Mouse (Mus musculus): ENCODE data around the gene Msi2. TPM values are rescaled to one million over a fixed set of nuclear protein-coding genes. Genes with fewer than 3 reads are reported as not detected.

Msi2 gene
- polyA plus RNA-seq, 1 experiment from 2014 or later, result 10.0 TPM

DNA sequence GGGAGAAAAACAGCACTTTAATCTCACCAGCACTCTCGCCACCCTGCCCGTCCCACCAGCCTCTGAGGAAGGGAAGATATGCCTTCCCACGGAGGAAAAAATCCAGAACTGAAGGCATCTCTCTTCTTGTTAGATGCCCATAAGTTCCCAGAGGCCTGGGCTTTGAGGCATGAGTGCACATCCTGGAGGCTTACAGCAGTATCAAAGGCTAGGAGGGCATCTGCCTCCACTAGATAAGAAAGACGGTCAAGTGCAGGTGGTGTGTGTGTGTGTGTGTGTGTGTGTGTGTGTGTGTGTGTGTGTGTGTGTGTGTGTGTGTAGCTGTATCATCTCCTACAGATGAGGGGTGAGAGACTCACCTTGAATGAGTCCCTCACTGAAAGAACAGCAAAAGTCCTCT is 188.3 kb downstream of the Msi2 start:
- no peak overlapping the region for H3K4me2 ChIP-seq (ENCODE audit: low read depth, low read length)
- no peaks in the 10 kb centered on the region for H3K9me3 ChIP-seq (ENCODE audit: control insufficient read depth, low read length)
- H3K36me3 ChIP-seq (ENCODE audit: control insufficient read depth, insufficient read depth, low read length), result no peaks in the 10 kb centered on the region; the same call in 1 of the 2 replicates
- no peaks in the 10 kb centered on the region for H3K27me3 ChIP-seq (replicated peaks; ENCODE audit: control insufficient read depth, insufficient read depth, low read length)
- H3K27ac ChIP-seq (ENCODE audit: low read length), result no peak overlapping the region; the same call in 1 of the 2 replicates
- peaks cover 47% of the 10 kb centered on the region for H3K4me1 ChIP-seq (ENCODE audit: control insufficient read depth, insufficient read depth, low read length)
- no peak overlapping the region for H3K9ac ChIP-seq (ENCODE audit: low read depth, low read length)
- WGBS, result 77% methylated on average over 4 of the region's 4 CpGs
- no peak for ATAC-seq
- H3K4me3 ChIP-seq (ENCODE audit: low read length), result no peak overlapping the region

- no peak overlapping the region for H3K9ac ChIP-seq (ENCODE audit: low read depth, low read length)
- H3K4me2 ChIP-seq (ENCODE audit: low read depth, low read length), result no peak overlapping the region
- no peaks in the 10 kb centered on the region; the same call in 1 of the 2 replicates for H3K36me3 ChIP-seq (ENCODE audit: control insufficient read depth, insufficient read depth, low read length)
- peaks cover 60% of the 10 kb centered on the region for H3K4me1 ChIP-seq (ENCODE audit: control insufficient read depth, insufficient read depth, low read length)
- H3K27me3 ChIP-seq (replicated peaks; ENCODE audit: control insufficient read depth, insufficient read depth, low read length), result no peaks in the 10 kb centered on the region
- ATAC-seq, result peak; percentile 34; the same call in 1 of the 2 replicates
- peak overlapping the region; percentile 70 for H3K27ac ChIP-seq (ENCODE audit: low read length)
- H3K9me3 ChIP-seq (ENCODE audit: control insufficient read depth, low read length), result no peaks in the 10 kb centered on the region
- WGBS, result 26% methylated on average over 8 of the region's 8 CpGs
- no peak overlapping the region for H3K4me3 ChIP-seq (ENCODE audit: low read length)
Measured at GRCm38 (mm10) chr11:88528522-88529101, 189.7 kb downstream of the Msi2 start.

DNA sequence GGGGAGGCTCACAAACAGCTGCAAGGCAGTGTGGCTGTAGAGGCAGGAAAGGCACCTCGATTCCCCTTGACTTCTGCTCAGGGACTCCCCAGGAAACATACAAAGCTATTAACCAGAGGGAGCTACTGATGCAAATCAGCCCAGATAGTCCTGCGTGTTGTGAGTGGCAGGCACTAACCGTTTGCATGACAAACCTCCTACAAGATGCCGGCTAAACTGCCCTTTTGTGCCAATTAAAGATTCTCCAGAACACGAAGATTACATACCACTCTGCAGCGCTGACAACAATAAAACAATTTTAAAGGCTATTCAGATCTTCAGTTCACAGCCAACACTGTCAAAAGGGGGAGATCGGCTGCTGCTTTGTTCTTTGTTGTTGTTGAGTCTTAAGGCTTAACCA is 191.6 kb downstream of the Msi2 start:
- Histone ChIP-seq H3K4me1 (ENCODE audit: control insufficient read depth, insufficient read depth, low read length) (peaks cover 57% of the 10 kb centered on the region), H3K27ac (ENCODE audit: low read length) (no peak overlapping the region), H3K4me3 (ENCODE audit: low read length) (no peak overlapping the region), H3K36me3 (ENCODE audit: control insufficient read depth, insufficient read depth, low read length) (no peaks in the 10 kb centered on the region; the same call in 1 of the 2 replicates), H3K27me3 (replicated peaks; ENCODE audit: control insufficient read depth, insufficient read depth, low read length) (no peaks in the 10 kb centered on the region), H3K9ac (ENCODE audit: low read depth, low read length) (no peak overlapping the region), H3K9me3 (ENCODE audit: control insufficient read depth, low read length) (no peaks in the 10 kb centered on the region), H3K4me2 (ENCODE audit: low read depth, low read length) (no peak overlapping the region)
- no peak for ATAC-seq
- 32% methylated on average over 7 of the region's 7 CpGs for WGBS

- Histone ChIP-seq H3K9ac (ENCODE audit: low read depth, low read length) (no peak overlapping the region), H3K36me3 (ENCODE audit: control insufficient read depth, insufficient read depth, low read length) (no peaks in the 10 kb centered on the region), H3K4me1 (ENCODE audit: control insufficient read depth, insufficient read depth, low read length) (peaks cover 57% of the 10 kb centered on the region), H3K4me2 (ENCODE audit: low read depth, low read length) (no peak overlapping the region), H3K4me3 (ENCODE audit: low read length) (no peak overlapping the region), H3K9me3 (ENCODE audit: control insufficient read depth, low read length) (no peaks in the 10 kb centered on the region), H3K27ac (ENCODE audit: low read length) (peak overlapping the region; percentile 80), H3K27me3 (replicated peaks; ENCODE audit: control insufficient read depth, insufficient read depth, low read length) (no peaks in the 10 kb centered on the region)
- WGBS, result 27% methylated on average over 10 of the region's 10 CpGs
- ATAC-seq, result peak; percentile 29; the same call in 1 of the 2 replicates
Measured at GRCm38 (mm10) chr11:88524790-88525575, 193.3 kb downstream of the Msi2 start.

GRCm38 (mm10) chr11:88524437-88524789 is 193.9 kb downstream of the Msi2 start:
- Histone ChIP-seq H3K27me3 (replicated peaks; ENCODE audit: control insufficient read depth, insufficient read depth, low read length) (no peaks in the 10 kb centered on the region), H3K9me3 (ENCODE audit: control insufficient read depth, low read length) (no peaks in the 10 kb centered on the region), H3K36me3 (ENCODE audit: control insufficient read depth, insufficient read depth, low read length) (no peaks in the 10 kb centered on the region), H3K4me1 (ENCODE audit: control insufficient read depth, insufficient read depth, low read length) (peaks cover 51% of the 10 kb centered on the region), H3K27ac (ENCODE audit: low read length) (peak overlapping the region; percentile 80), H3K4me2 (ENCODE audit: low read depth, low read length) (no peak overlapping the region), H3K9ac (ENCODE audit: low read depth, low read length) (no peak overlapping the region), H3K4me3 (ENCODE audit: low read length) (no peak overlapping the region)
- ATAC-seq, result 0 out of 2 replicates have a peak, but pooled peaks have one; percentile 13

DNA sequence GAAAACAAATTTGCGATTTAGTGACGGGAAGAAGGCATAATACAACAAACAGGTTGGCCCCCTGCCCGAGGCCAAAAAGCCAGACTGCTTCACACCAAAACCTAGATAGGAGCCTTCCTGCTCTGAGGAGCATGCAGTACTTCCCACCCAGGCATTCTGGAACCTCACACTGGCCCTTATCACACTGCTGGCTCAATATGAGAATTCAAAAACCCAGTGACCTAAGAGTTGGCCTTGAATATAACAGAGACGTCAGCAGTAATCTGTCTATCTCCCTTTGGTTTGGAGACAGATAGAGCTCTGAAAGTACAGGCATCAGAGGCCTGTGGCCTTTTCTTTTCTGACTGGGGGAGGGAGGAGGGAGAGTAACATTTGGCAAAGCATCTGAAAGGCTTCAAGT is 194.4 kb downstream of the Msi2 start:
- Histone ChIP-seq H3K9ac (ENCODE audit: low read depth, low read length) (no peak overlapping the region), H3K9me3 (ENCODE audit: control insufficient read depth, low read length) (no peaks in the 10 kb centered on the region), H3K4me3 (ENCODE audit: low read length) (no peak overlapping the region), H3K27ac (ENCODE audit: low read length) (peak overlapping the region; percentile 80; the same call in 1 of the 2 replicates), H3K4me2 (ENCODE audit: low read depth, low read length) (no peak overlapping the region), H3K27me3 (replicated peaks; ENCODE audit: control insufficient read depth, insufficient read depth, low read length) (no peaks in the 10 kb centered on the region), H3K4me1 (ENCODE audit: control insufficient read depth, insufficient read depth, low read length) (peaks cover 46% of the 10 kb centered on the region), H3K36me3 (ENCODE audit: control insufficient read depth, insufficient read depth, low read length) (no peaks in the 10 kb centered on the region)
- 55% methylated on average over 4 of the region's 4 CpGs for WGBS
- no peak for ATAC-seq

DNA sequence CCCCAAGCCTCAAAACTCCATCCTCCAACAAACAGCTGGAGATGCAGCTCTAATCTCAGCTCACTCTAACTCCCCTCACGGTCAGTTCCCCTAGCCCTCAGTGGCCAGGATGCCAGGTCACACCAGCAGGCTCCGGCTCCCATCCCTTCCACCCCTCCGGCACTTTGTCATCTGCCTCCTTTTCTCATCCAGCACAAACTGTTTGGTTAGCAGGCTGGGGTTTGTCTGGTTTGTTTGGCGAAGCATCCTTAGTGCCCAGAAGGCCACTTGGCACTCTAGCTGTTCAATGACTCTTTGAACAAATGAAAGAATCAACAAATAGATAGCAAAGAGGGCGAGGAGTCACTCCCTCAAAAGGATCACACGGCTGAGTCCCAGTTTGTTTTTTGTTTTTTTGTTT is 194.8 kb downstream of the Msi2 start:
- WGBS, result 69% methylated on average over 6 of the region's 6 CpGs
- Histone ChIP-seq H3K27ac (ENCODE audit: low read length) (no peak overlapping the region), H3K9me3 (ENCODE audit: control insufficient read depth, low read length) (no peaks in the 10 kb centered on the region), H3K4me1 (ENCODE audit: control insufficient read depth, insufficient read depth, low read length) (peaks cover 42% of the 10 kb centered on the region), H3K4me3 (ENCODE audit: low read length) (no peak overlapping the region), H3K9ac (ENCODE audit: low read depth, low read length) (no peak overlapping the region), H3K36me3 (ENCODE audit: control insufficient read depth, insufficient read depth, low read length) (no peaks in the 10 kb centered on the region), H3K4me2 (ENCODE audit: low read depth, low read length) (no peak overlapping the region), H3K27me3 (replicated peaks; ENCODE audit: control insufficient read depth, insufficient read depth, low read length) (no peaks in the 10 kb centered on the region)
- no peak for ATAC-seq

- H3K4me2 ChIP-seq (ENCODE audit: low read depth, low read length), result no peak overlapping the region
- H3K4me1 ChIP-seq (ENCODE audit: control insufficient read depth, insufficient read depth, low read length), result peaks cover 29% of the 10 kb centered on the region
- ATAC-seq, result peak; percentile 78
- no peak overlapping the region for H3K27ac ChIP-seq (ENCODE audit: low read length)
- WGBS, result 67% methylated on average over 5 of the region's 5 CpGs
- H3K9ac ChIP-seq (ENCODE audit: low read depth, low read length), result no peak overlapping the region
- H3K36me3 ChIP-seq (ENCODE audit: control insufficient read depth, insufficient read depth, low read length), result no peaks in the 10 kb centered on the region
- H3K9me3 ChIP-seq (ENCODE audit: control insufficient read depth, low read length), result no peaks in the 10 kb centered on the region
- H3K27me3 ChIP-seq (replicated peaks; ENCODE audit: control insufficient read depth, insufficient read depth, low read length), result no peaks in the 10 kb centered on the region
- no peak overlapping the region for H3K4me3 ChIP-seq (ENCODE audit: low read length)
Measured at GRCm38 (mm10) chr11:88522114-88522513, 196.2 kb downstream of the Msi2 start.

GRCm38 (mm10) chr11:88520951-88521730 is 197.2 kb downstream of the Msi2 start:
- Histone ChIP-seq H3K9ac (ENCODE audit: low read depth, low read length) (no peak overlapping the region), H3K4me2 (ENCODE audit: low read depth, low read length) (no peak overlapping the region), H3K4me1 (ENCODE audit: control insufficient read depth, insufficient read depth, low read length) (peaks cover 23% of the 10 kb centered on the region), H3K4me3 (ENCODE audit: low read length) (no peak overlapping the region), H3K27me3 (replicated peaks; ENCODE audit: control insufficient read depth, insufficient read depth, low read length) (no peaks in the 10 kb centered on the region), H3K27ac (ENCODE audit: low read length) (no peak overlapping the region), H3K36me3 (ENCODE audit: control insufficient read depth, insufficient read depth, low read length) (no peaks in the 10 kb centered on the region), H3K9me3 (ENCODE audit: control insufficient read depth, low read length) (no peaks in the 10 kb centered on the region)
- WGBS, result 64% methylated on average over 19 of the region's 19 CpGs
- no peak for ATAC-seq
